Mouse (Mus musculus) fibroblast of lung, adult 2 months (primary cell): Measurements from ENCODE around the gene Rin3.
A peak's percentile ranks its signal among the peaks of the same experiment; 100 is the strongest.
"Not testable (repeated sequence)": the region's sequence is repeated elsewhere in the genome, so short reads cannot be mapped to it uniquely, and the experiment has no call there.

Experiments used
- DNase-seq: peaks from one replicate; pipeline ENCODE4 v3.0.0-alpha.2; 2011; ENCODE audit warnings: low read depth

The Rin3 gene

DNA sequence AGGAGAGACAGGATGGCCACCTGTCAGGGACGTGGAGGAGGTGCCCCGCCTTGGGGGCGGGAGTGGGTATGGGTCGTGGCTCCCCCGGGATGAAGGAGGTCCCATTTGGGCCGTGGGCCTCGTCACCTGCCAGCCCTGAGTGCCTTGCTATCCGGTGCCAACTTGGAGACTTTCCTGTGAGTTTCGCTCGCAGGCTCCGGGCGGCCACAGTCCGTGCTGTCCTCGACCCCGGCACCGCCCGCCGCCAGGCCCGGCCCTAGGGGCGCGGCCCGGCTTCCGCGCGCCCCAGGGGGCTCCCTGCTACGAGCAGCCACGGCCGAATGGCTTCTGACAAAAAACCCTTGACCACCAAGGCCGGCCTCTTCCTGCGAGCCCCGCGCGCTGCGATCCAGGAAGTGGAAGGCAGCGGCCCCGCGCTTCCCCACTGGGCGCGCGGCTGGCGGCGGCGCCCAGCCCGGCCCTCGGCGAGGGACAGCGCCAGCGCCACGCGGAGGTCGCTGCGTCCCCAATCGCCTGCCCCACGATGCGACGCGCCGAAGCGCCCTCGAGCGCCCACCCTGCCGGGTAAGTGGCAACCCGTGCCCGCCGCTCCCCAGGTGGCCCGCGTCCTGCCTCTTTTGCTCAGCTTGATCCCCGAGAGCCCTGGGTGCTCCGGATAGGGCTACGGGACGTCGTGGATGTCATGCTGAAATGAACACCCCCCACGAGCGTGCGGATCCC is at the start of gene Rin3:
TSS of gene Rin3 (plus strand) at position 286 of the 720 bp plus-strand sequence.
- DNase-seq: no peak

DNA sequence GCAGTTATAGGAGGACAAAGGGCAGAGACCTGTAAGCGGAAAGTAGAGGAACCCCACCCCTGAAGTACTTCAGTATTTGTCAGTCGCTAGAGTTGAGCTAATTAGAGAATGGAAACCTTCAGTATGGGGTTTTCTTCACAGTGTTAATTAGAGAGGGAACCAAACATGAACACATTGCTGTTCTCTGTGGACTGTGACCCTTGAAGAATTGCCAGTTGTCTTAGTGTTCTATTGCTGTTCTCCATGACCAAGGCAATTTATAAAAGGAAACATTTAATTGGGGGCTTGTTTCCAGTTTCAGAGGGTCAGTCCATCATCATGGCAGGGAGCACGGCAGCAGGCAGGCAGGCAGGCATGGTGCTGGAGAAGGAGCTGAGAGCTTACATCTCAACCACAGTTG is 47.3 kb upstream of the Rin3 start:
- DNase-seq: no peak

- DNase-seq: no peak
Measured at GRCm38 (mm10) chr12:102236317-102236716, 46.5 kb upstream of the Rin3 start.

DNA sequence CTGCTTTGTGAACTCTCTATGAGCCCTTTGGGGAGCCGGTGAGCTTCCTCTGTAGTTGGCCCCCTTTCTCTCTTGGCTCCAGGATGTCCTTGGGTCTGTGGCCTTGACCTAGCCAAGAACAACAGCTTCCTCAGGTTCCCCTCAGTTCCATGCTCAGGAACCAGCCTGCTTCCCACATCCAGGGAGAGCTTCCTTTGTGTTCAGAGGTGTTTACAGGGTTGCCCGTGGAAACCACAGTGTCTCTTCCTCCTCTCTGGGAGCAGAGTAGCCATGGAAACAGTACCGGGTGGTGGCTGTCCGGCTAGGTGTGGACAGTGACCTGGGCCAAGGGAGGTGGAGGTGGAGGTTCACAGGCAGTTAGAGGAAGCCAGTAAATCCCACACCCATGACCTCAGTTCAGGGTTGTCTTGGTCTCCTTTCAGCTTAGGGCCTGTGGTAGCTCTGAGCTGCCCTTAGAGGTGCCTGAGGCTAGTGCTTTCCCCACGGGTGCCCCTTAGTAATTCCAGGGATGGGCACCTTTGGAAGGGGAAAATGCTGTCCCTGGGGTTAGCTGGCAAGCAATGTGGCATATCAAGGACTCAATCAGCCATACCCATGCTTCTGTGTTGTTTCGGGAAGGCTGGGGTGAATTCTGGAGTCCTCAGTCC is 40.6 kb upstream of the Rin3 start:
- no peak for DNase-seq

DNA sequence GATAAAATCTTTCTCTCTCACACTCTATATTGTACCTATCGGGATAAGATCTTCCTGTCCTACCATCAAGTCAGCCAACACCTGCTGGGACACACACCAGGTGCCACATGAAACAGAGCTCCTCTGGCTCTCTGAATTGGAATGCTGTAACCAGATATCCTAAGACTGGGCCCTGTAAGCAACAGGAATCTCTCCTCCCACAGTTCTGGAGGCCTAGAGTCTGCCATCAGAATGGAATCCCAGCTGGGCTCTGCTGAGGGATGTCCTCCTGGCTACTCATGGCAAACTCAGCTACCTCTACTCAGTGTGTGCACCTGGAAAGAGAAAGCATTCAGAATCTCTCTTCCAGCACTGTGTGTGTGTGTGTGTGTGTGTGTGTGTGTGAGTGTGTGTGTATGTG is 38.9 kb upstream of the Rin3 start:
- no peak for DNase-seq

DNA sequence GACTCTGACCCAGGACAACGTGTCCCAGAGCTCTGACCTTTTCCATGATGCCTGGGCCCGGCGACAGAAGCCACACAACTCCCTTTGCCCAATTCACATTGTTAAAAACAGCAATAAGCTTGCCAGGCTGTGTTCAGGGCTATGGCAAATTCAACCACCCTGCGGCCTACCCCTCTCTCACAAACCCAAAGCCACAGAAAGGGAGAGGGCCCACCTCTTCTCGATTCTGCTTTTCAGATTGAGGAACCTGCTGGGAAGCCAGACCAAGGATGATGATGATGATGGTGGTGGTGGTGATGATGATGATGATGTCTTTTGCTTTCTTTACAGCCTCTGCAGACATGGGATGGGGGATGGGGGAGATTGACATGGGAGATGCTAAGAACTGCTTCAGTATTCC is 36.6 kb upstream of the Rin3 start:
- no peak for DNase-seq

GRCm38 (mm10) chr12:102248104-102248503 is 34.7 kb upstream of the Rin3 start:
- no peak for DNase-seq

GRCm38 (mm10) chr12:102250316-102250715 is 32.5 kb upstream of the Rin3 start:
- no peak for DNase-seq

GRCm38 (mm10) chr12:102251070-102251469 is 31.8 kb upstream of the Rin3 start:
- no peak for DNase-seq

- DNase-seq: peak; percentile 11
Measured at GRCm38 (mm10) chr12:102251985-102252384, 30.9 kb upstream of the Rin3 start.

GRCm38 (mm10) chr12:102252525-102252924 is 30.3 kb upstream of the Rin3 start:
- no peak for DNase-seq

DNA sequence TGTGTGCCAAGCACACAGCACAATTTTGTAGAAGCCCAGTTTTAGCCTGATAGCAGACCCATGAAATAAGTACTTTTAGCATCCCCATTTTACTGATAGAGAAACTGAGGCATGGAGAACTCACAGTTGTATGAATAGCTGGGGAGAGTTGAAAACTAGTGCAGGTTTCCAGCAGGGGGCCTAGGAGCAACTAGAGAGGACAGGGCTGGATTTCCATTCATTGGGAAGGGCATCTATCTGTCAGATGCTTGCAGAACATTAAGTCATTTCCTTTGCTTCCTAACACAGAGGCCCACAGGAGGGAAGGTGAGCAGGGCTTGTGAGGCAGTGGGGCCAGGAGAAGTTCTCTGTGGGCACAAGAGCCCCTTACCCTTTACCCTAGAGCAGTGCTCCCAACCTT is 27.8 kb upstream of the Rin3 start:
- DNase-seq: no peak

GRCm38 (mm10) chr12:102258522-102259112 is 24.2 kb upstream of the Rin3 start:
- no peak for DNase-seq

- DNase-seq: no peak
Measured at GRCm38 (mm10) chr12:102261933-102262396, 20.9 kb upstream of the Rin3 start.

- no peak for DNase-seq
Measured at GRCm38 (mm10) chr12:102262809-102263208, 20.0 kb upstream of the Rin3 start.

DNA sequence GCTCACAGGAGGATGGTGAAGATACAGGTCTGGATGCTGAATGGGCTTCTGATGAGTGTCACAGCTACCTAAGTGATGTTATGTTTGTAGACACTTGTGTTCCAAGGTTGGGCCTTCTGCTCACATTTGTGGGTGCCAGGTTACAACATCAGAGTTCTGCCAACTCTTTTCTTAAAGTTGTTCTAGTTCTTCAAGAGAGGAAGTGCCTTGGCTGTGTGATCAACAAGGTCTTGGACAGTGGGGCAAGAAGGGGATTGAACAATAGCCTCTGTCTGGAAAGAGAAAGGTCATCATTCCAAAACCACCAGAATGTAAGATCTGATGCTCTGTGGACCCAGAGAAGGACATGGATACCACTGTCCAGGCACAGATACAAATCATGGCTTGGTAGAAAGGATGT is 19.6 kb upstream of the Rin3 start:
- no peak for DNase-seq

- DNase-seq: no peak
Measured at GRCm38 (mm10) chr12:102266433-102266832, 16.4 kb upstream of the Rin3 start.

DNA sequence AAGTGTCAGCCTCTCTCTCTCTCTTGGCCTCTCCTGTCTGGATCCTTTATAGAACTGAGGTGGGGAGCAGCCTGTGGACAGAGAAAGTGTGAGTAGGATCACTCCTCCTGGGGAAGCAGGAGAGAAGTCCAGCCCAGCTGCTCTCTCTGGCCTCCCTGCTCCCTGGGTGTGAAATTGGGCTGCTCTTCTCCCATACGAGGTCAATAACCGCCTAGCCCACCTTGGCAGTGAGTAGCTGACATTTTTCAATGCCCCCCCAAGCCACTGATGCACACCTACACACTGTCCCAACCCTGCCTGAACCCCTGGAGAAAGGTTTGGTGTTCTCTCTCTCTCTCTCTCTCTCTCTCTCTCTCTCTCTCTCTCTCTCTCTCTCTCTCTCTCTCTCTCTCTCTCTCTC is 13.7 kb upstream of the Rin3 start:
- DNase-seq: no peak

- no peak for DNase-seq
Measured at GRCm38 (mm10) chr12:102270776-102271405, 12.0 kb upstream of the Rin3 start.

DNA sequence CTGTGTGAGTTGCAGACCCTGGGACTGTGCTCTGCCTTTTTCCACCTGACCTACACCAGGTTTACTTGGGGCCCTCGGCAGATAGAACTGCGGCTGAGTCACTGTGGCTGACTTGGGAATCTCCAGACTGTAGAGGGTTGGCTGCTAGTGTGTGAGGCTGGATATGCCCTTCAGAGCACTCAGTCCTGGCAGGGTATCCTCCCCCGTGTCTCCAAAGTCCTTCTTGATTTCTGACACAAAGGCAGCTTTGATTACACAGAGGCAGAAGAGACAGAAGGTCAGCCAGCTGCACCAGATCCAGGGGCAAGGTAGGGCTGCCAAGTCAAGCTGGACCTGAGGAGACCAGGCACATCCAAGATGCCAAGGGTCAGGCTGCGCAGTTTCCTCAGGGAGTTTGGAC is 11.4 kb upstream of the Rin3 start:
- peak; percentile 67 for DNase-seq

DNA sequence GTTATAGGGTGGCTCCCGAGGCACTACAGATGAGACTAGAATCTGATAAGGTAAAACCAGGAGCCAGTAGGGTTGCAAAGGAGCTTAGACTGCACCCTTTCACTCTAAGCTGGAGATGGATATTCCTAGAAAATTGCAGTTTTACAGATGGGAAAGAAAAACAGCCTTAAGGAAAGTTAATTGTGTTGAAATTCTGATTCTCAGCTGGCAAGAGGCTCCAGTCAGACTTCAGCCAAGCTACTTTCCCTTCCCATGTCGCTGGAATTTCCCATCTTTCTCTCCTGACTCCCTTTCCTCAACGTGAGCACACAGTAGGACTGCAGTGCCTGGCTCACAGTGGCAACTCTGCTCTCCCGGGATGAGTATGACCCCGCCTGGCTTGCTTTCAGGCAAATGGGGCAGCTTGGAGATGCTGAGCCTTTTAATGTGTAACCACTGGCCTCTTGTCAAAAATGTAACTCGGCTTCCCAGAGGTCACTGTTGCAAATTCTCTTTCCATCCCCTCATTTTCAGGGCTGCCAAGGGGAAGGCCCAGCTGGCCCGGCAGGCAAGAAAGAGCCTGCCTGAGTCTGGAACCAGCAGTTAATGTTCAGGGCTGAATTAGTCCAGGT is 6.9 kb upstream of the Rin3 start:
- DNase-seq: peak; percentile 85

DNA sequence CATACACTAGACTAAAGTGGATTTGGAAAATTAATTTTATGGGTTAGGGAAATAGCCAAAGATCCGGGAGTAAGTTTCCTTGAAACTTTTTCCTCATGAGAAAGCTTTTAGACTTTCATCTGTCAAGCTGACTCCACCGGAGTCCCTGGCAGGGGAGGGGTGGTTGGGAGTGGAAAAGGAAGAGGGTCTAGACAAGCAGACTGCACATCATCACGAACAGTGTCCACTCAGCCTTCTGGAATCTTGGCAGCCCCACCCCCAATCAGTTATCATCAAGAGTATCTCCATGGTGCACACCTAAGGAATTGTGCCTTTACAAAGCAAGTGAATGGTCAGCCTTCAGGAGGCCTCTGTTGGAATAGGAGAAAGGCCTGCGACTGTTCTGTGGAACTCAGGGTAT is 2.6 kb upstream of the Rin3 start:
- not testable (repeated sequence) for DNase-seq
